Mouse (Mus musculus) ES-E14 (cell line): ENCODE results near the gene Capzb. TPM values are rescaled to one million over a fixed set of nuclear protein-coding genes. Genes with fewer than 3 reads are reported as not detected.

ENCODE experiments used
- DNase-seq: peaks from one replicate; pipeline ENCODE4 v3.0.0-alpha.2; 2013; ENCODE audit warnings: low read depth, low spot score
- H3K27ac ChIP-seq: 2 replicates; pipeline ENCODE4 v1.5.1; 2012; ENCODE audit warnings: low read depth, mild to moderate bottlenecking, low read length, moderate library complexity, mixed read lengths; ENCODE audit not compliant: poor library complexity, insufficient read depth, severe bottlenecking
- H3K36me3 ChIP-seq: 2 replicates; pipeline ENCODE4 v1.6.1; 2012; ENCODE audit warnings: mild to moderate bottlenecking, low read length, moderate library complexity, mixed read lengths; ENCODE audit not compliant: control insufficient read depth, poor library complexity, insufficient read depth, severe bottlenecking
- H3K4me1 ChIP-seq, 2 experiments: fragments of 150-350 bp in 1 of 2; sonication (generic) in 1 of 2; 2 replicates each; pipeline ENCODE4 v1.6.1; 2012; ENCODE audit warnings: low read length in 2 of 2, mild to moderate bottlenecking in 1 of 2, mixed read lengths in 1 of 2; ENCODE audit not compliant: control insufficient read depth in 2 of 2, insufficient read depth in 2 of 2, poor library complexity in 1 of 2
- H3K4me3 ChIP-seq, 2 experiments: fragments of 150-350 bp in 1 of 2; sonication (generic) in 1 of 2; 2 replicates each; pipeline ENCODE4 v1.5.1; 2012; ENCODE audit warnings: low read length in 2 of 2, low read depth in 1 of 2, mild to moderate bottlenecking in 1 of 2, mixed read lengths in 1 of 2; ENCODE audit not compliant: insufficient read depth in 1 of 2, poor library complexity in 1 of 2, severe bottlenecking in 1 of 2
- H3K9ac ChIP-seq: 2 replicates; pipeline ENCODE4 v1.6.1; 2012; ENCODE audit warnings: low read depth, mild to moderate bottlenecking, low read length, mixed read lengths; ENCODE audit not compliant: poor library complexity, insufficient read depth, severe bottlenecking
- H3K9me3 ChIP-seq: fragments of 150-350 bp; sonication (generic); 2 replicates; pipeline ENCODE4 v1.6.1; 2012; ENCODE audit warnings: low read depth, mild to moderate bottlenecking, low read length; ENCODE audit not compliant: control insufficient read depth, insufficient read depth
- CHD2 ChIP-seq: IDR thresholded peaks from 2 replicates; pipeline ENCODE4 v1.6.1; 2014; ENCODE audit warnings: mild to moderate bottlenecking, low read depth, low read length, inconsistent platforms
- HCFC1 ChIP-seq: IDR thresholded peaks from 2 replicates; pipeline ENCODE4 v1.6.1; 2012; ENCODE audit warnings: low read length, inconsistent platforms, borderline replicate concordance; ENCODE audit not compliant: insufficient read depth
- MAFK ChIP-seq: IDR thresholded peaks from 2 replicates; pipeline ENCODE4 v1.6.1; 2014; ENCODE audit warnings: mild to moderate bottlenecking, low read depth, low read length, inconsistent platforms; ENCODE audit not compliant: insufficient read depth
- ZC3H11A ChIP-seq: IDR thresholded peaks from 2 replicates; pipeline ENCODE4 v1.6.1; 2012; ENCODE audit warnings: low read depth, mild to moderate bottlenecking, inconsistent platforms, low read length, borderline replicate concordance
- ZNF384 ChIP-seq: IDR thresholded peaks from 2 replicates; pipeline ENCODE4 v1.6.1; 2012; ENCODE audit warnings: low read depth, low read length, inconsistent platforms
- in situ Hi-C, 2 experiments: fragments of 600-800 bp; cut with MboI; formaldehyde crosslinking; loops; one replicate each; pipeline ENCODE4 v1.15.1; 2025; ENCODE audit warnings: low sequenced_read_pairs in 2 of 2, inconsistent platforms in 1 of 2; ENCODE audit not compliant: unreplicated experiment in 2 of 2
- total RNA-seq: library from RNA; depleted of rRNA; stranded (reverse); fragments of 300-350 nt; gene quantifications from 2 replicates; pipeline ENCODE4 v1.2.3, GENCODE M21; 2012

Capzb gene
- total RNA-seq, 1 experiment = 111 TPM

DNA sequence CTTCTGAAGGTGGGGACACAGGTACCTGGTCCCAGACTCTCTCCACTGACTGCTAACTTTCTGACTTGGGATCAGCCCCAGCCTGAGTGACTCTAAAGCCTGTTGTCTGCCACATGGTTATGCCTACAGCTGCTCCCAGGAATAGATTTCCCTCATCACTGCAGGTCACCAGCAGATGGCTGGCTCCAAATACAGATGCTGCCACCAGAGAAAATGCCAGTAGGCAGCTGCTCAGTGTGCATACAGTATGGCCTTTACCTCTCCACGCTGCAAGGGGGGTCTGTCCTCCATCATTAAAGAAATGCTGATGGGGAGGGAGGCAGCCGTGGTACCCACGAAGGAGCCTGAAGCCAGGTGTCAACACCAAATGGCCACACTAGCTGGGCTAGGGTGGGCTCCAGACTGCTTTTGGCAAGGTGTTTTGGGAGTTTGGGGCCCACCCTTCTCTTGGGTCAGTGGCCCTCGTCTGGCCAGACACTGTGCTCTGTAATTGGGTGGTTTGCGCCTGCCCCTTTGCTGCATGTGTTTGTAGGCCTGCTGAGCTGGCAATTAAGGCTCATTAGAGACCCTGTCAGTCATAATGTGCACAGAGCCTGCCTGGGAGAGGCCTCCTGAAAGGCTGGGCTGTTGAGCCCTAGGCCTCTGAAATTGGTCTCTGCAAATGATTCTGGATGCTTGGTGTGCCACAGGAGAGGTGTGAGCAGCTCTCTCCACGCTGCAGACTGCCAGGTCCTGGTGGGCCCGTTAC is 53.6 kb downstream of the Capzb start:
- no peak overlapping the region for H3K9ac ChIP-seq
- no peak for DNase-seq
- H3K4me1 ChIP-seq = peaks cover 6 to 33% of the 10 kb centered on the region in 2 experiments; a peak in 3 of 4 replicates
- no peak overlapping the region for H3K4me3 ChIP-seq
- in situ Hi-C loops = no loop called here
- H3K27ac ChIP-seq = no peak overlapping the region
- no peak for TF ChIP-seq MAFK
- no peak for TF ChIP-seq ZNF384
- no peak for TF ChIP-seq ZC3H11A
- TF ChIP-seq CHD2 = no peak
- no peak for TF ChIP-seq HCFC1
- H3K36me3 ChIP-seq = peaks cover 31% of the 10 kb centered on the region
- H3K9me3 ChIP-seq = no peaks in the 10 kb centered on the region

DNA sequence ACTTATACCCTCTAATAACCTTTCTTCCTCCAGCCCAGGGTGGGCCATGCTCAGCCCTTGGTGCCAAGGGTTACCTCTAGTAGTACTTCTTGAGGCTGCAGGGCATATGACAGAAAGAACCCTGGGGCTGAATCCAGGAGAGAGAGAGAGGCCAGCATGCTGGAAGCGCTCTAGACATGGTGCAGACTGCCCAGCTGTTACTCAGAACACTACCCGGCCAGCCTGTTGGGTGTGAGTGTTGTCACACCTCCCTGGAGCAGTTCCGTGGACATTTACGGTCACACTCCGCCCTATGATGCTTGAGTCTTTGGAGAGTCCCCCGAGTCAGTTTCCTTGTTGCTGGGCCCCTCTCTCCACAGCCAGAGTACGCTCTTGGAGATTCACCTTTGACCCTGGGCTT is 55.3 kb downstream of the Capzb start:
- Histone ChIP-seq H3K4me3 (no peak overlapping the region), H3K36me3 (peaks cover 18% of the 10 kb centered on the region; the same call in 1 of the 2 replicates), H3K9ac (no peak overlapping the region), H3K9me3 (no peaks in the 10 kb centered on the region), H3K27ac (no peak overlapping the region), H3K4me1 (peaks cover 7 to 37% of the 10 kb centered on the region in 2 experiments; a peak in 3 of 4 replicates)
- in situ Hi-C loops = no loop called here
- TF ChIP-seq ZC3H11A (no peak), MAFK (no peak)
- DNase-seq = no peak

DNA sequence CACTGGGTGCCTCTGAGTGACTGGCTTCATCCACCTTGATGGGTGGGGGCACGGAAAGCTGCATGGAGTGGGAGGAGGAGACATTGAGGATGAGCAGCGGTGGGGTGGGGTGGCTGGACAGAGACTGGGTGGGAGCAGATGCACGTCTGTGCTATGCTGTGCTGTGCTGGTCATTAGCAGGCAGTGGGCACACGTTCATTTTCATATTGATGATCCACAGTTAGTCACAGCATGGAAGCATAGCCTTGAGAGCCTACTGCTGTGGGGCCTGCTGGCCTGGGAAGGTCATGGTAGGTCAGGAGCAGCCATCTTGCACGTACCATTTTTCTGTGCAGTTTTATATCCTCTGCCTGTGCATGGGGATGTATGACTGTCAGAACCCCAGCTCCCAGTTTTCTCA is 56.0 kb downstream of the Capzb start:
- no peak for TF ChIP-seq CHD2
- no peak for TF ChIP-seq ZC3H11A
- TF ChIP-seq MAFK = no peak
- no peak for TF ChIP-seq ZNF384
- TF ChIP-seq HCFC1 = no peak
- Histone ChIP-seq H3K4me1 (peaks cover 7 to 37% of the 10 kb centered on the region in 2 experiments; a peak in 3 of 4 replicates), H3K4me3 (no peak overlapping the region), H3K27ac (no peak overlapping the region), H3K36me3 (peaks cover 15% of the 10 kb centered on the region; the same call in 1 of the 2 replicates), H3K9ac (no peak overlapping the region), H3K9me3 (no peaks in the 10 kb centered on the region)
- in situ Hi-C loops = no loop called here
- no peak for DNase-seq

DNA sequence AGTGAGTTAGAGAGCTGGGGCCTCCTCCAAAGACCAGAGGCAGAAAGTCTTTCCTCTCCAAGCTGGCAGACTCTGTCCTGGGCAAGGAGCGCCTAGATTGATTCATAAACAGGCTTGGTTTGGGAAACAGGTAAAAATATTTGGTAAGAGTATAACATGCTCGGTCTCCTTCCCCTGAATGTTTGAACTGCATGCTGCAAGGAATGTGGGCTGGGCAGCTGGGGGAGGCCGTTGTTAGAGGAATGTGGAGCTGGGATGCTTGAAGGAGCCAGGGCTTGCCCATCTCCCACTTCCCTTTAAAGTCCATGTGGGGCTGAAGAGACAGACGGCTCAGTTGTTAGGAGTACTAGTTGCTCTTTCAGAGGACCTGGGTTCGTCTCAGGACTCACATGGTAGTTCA is 57.3 kb downstream of the Capzb start:
- TF ChIP-seq CHD2 = no peak
- TF ChIP-seq HCFC1 = no peak
- TF ChIP-seq ZNF384 = no peak
- no peak for TF ChIP-seq MAFK
- no peak for TF ChIP-seq ZC3H11A
- H3K4me1 ChIP-seq = peaks cover 7 to 32% of the 10 kb centered on the region in 2 experiments; a peak in 3 of 4 replicates
- in situ Hi-C loops = no loop called here
- H3K4me3 ChIP-seq = no peak overlapping the region
- no peak overlapping the region for H3K27ac ChIP-seq
- H3K36me3 ChIP-seq = peaks cover 16% of the 10 kb centered on the region; the same call in 1 of the 2 replicates
- H3K9ac ChIP-seq = no peak overlapping the region
- no peaks in the 10 kb centered on the region for H3K9me3 ChIP-seq
- DNase-seq = no peak

DNA sequence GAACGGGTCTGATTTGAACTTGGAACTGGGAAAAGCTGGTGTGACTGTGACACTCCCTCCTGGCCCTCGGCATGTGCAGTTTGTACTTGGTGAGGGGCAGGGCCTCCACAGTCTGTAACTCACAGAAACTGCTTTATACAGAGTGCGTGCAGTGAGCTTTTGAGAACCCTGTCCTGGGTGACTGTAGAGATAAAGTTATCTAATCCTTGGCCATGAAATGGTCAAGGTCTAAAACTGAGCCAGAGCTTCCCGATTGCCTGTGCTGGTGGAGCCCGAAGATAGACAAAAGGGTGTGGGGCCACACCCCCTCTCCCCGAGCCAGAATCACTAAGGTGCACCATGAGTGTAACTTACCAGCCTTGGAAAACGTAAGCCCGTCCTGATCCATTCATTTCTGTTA is 58.2 kb downstream of the Capzb start:
- in situ Hi-C loops = no loop called here
- Histone ChIP-seq H3K36me3 (peaks cover 22% of the 10 kb centered on the region; the same call in 1 of the 2 replicates), H3K4me3 (no peak overlapping the region), H3K27ac (no peak overlapping the region), H3K9ac (no peak overlapping the region), H3K4me1 (peaks cover 7 to 30% of the 10 kb centered on the region in 2 experiments; a peak in 3 of 4 replicates), H3K9me3 (no peaks in the 10 kb centered on the region)
- no peak for DNase-seq
- no peak for TF ChIP-seq ZC3H11A
- no peak for TF ChIP-seq MAFK
- TF ChIP-seq CHD2 = no peak
- no peak for TF ChIP-seq ZNF384
- TF ChIP-seq HCFC1 = no peak
